Mouse (Mus musculus): ENCODE data around the gene Erc2. TPM values are rescaled to one million over a fixed set of nuclear protein-coding genes. Genes with fewer than 3 reads are reported as not detected.

Erc2 gene
- polyA plus RNA-seq, 1 experiment from 2014 or later = 58.0 TPM

DNA sequence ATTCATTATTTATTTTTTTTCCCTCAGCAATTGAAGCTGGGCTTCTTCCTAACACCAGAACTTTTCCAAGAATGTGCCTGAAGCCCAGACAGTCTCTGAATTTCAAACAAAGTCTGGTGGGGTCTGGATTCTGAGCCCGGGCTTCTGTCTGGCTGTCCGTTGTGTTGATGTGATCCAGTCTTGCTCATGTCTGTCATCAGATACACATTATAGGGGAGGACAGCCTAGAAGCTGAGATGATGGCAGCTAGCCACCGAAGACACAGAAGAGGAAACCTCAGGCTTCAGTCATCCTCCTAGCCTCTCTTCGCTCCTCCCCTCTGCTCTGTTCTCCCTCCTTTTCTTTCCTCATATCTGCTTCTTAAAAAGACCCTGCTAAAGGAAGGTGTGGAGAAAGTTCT lies 551.5 kb downstream of the Erc2 start:
- ATAC-seq (ENCODE audit: low read depth) = no peak
- 96% methylated on average over 4 of the region's 4 CpGs for WGBS
- H3K36me3 ChIP-seq = no peaks in the 10 kb centered on the region

DNA sequence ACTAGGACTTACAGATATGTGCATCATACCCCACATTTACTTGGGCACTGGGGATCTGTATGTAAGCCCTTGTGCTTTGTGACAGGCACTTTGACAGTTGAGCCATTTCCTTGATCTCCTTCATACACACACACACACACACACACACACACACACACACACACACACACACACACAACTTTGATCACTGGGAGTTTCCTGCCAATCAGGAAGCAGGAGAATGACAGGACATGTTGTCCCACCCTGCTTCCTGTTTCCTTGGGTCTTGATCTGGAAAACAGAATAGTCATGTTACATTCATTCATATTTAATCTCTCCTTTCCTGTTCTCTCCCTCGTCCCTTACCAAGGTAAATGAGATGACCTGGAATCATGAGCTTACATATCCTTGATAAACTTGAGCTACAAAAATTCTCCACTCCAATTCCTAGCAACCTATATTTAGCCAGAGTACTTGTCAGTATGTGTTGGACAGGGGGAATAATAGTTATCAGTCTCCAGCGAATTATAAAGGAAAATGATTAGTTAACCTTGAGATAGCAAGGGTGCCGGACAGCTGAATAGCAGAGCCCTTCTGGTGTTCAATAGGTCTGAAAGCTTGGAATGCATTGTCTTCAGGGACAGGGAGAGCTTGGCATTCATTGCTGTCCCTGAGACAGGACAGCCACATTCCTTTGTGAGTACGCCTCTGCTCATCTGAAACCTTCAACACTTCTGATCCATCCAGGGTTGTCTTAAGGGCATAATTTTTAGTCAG lies 559.0 kb downstream of the Erc2 start:
- no peak for ATAC-seq (ENCODE audit: low read depth)
- WGBS = 31% methylated on average over 4 of the region's 4 CpGs
- H3K9ac ChIP-seq = no peak overlapping the region

More for the DNA sequence above, 551.5 kb downstream of the Erc2 start:
- H3K4me2 ChIP-seq = no peak overlapping the region
- no peak overlapping the region for H3K27ac ChIP-seq (replicated peaks)
- H3K4me1 ChIP-seq (replicated peaks) = no peaks in the 10 kb centered on the region
- no peak overlapping the region for H3K9ac ChIP-seq
- no peaks in the 10 kb centered on the region for H3K27me3 ChIP-seq
- no peaks in the 10 kb centered on the region for H3K9me3 ChIP-seq
- no peak overlapping the region for H3K4me3 ChIP-seq

DNA sequence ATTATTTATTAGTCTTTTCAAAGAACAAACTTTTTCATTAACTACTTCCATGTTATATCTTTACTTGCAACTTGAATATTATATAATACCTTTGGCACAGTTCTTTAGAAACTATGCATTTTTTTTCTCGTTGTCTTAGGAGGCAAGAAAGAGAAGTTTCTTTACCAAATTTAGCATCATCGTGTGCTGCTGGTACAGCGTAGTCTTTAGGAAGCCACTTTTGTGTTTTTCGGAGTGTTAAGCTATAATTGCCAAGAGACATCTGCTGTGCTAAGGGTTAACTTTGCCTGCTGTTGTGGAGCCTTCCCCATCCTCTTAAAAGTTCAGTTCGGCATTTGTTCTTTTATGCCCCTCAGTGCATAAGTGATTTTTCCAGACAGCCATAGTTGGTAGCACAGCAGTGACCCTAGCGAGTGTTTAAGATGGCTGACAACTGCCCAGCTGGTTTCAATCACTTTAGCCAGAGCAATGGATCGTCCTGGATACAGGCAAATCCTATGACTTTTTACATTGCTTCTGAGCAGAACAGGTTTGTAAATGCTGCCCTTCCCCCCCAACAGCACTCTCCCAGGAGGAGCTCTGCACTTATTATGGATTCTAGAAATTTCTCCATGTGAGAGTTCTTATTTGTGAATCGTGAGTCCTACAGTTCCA lies 570.6 kb downstream of the Erc2 start:
- Histone ChIP-seq H3K4me2 (no peak overlapping the region), H3K27me3 (no peaks in the 10 kb centered on the region)
- 81% methylated on average over 8 of the region's 8 CpGs for WGBS

More for the DNA sequence above, 559.0 kb downstream of the Erc2 start:
- H3K9me3 ChIP-seq = no peaks in the 10 kb centered on the region
- H3K36me3 ChIP-seq = no peaks in the 10 kb centered on the region
- H3K27me3 ChIP-seq = no peaks in the 10 kb centered on the region
- H3K27ac ChIP-seq (replicated peaks) = no peak overlapping the region
- H3K4me1 ChIP-seq (replicated peaks) = no peaks in the 10 kb centered on the region
- H3K4me2 ChIP-seq = no peak overlapping the region
- H3K4me3 ChIP-seq = no peak overlapping the region

DNA sequence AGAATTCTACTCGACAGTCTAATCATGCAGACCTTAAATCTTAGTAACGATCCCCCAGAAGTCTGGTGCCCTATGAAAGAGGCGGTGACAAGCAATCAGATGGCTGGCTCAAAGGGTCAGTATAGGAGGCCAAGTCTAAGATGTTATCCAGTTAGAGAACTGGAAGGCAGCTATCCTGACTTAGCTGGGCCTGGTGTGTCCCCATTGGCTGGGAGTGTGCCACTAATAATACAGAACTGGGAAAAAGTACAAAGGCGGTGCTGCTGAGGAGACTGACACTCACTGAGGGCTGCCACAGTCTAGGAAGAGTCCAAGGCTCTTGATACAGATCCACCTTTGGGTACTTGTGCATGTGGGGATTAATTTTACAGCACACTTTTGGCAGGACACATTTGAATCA lies 581.6 kb downstream of the Erc2 start:
- ATAC-seq (ENCODE audit: low read depth) = no peak
- H3K4me1 ChIP-seq (replicated peaks) = no peaks in the 10 kb centered on the region
- H3K9ac ChIP-seq = no peak overlapping the region
- WGBS = 61% methylated on average over 4 of the region's 4 CpGs
- no peak overlapping the region for H3K4me3 ChIP-seq
- no peaks in the 10 kb centered on the region for H3K36me3 ChIP-seq
- H3K27ac ChIP-seq (replicated peaks) = no peak overlapping the region
- H3K4me2 ChIP-seq = no peak overlapping the region
- H3K9me3 ChIP-seq = no peaks in the 10 kb centered on the region
- H3K27me3 ChIP-seq = no peaks in the 10 kb centered on the region

More for the DNA sequence above, 570.6 kb downstream of the Erc2 start:
- H3K9me3 ChIP-seq = no peaks in the 10 kb centered on the region
- no peaks in the 10 kb centered on the region for H3K36me3 ChIP-seq
- no peak overlapping the region for H3K4me3 ChIP-seq
- H3K27ac ChIP-seq (replicated peaks) = no peak overlapping the region
- H3K4me1 ChIP-seq (replicated peaks) = no peaks in the 10 kb centered on the region
- ATAC-seq (ENCODE audit: low read depth) = no peak
- H3K9ac ChIP-seq = no peak overlapping the region

DNA sequence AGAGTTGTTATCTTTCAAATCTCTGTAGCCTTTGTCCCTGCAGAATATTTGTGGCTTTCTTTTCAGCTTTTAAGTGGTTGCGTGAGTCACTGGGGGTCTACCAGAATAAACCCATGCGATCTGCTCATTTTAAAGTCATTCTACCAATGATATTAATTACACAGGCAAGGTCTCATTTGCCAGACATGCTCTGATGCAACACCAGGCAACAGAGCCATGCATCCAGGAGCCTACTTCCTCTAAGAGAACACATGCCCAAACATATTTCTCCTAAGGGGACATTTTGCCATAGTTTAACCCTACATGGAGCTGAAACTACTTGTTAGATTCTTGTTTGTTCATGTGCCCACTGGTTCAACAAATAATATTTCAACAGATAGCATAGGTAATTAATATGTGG lies 584.1 kb downstream of the Erc2 start:
- WGBS = 87% methylated on average over 2 of the region's 2 CpGs
- ATAC-seq (ENCODE audit: low read depth) = no peak

DNA sequence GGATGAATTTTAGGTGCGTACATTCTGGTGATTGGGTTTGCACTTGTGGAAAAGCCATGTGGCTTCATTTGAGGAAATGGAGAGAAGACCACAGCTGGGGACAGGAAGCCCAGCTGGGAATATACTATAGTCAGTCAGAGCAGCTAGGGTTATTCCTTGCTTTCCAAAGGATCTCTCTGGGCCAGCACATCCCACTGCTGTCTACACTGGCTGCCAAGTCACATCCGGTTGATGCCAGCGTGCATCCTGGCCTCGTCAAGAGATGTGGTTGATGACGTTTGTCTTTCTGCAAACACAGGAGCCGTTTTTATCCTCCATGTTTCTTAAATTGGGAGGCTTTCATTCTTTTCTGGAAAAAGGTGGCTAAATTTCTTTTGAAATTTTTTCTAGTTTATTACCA lies 603.3 kb downstream of the Erc2 start:
- Histone ChIP-seq H3K9me3 (no peaks in the 10 kb centered on the region), H3K9ac (no peak overlapping the region), H3K4me1 (replicated peaks) (peaks cover 7% of the 10 kb centered on the region), H3K4me2 (no peak overlapping the region), H3K27ac (replicated peaks) (no peak overlapping the region), H3K27me3 (no peaks in the 10 kb centered on the region), H3K36me3 (no peaks in the 10 kb centered on the region), H3K4me3 (no peak overlapping the region)
- 91% methylated on average over 6 of the region's 6 CpGs for WGBS
- ATAC-seq (ENCODE audit: low read depth) = no peak

More for the DNA sequence above, 584.1 kb downstream of the Erc2 start:
- Histone ChIP-seq H3K9me3 (no peaks in the 10 kb centered on the region), H3K36me3 (no peaks in the 10 kb centered on the region), H3K4me1 (replicated peaks) (no peaks in the 10 kb centered on the region; the same call in 1 of the 2 replicates), H3K27me3 (no peaks in the 10 kb centered on the region), H3K4me3 (no peak overlapping the region), H3K9ac (no peak overlapping the region), H3K27ac (replicated peaks) (no peak overlapping the region), H3K4me2 (no peak overlapping the region)

DNA sequence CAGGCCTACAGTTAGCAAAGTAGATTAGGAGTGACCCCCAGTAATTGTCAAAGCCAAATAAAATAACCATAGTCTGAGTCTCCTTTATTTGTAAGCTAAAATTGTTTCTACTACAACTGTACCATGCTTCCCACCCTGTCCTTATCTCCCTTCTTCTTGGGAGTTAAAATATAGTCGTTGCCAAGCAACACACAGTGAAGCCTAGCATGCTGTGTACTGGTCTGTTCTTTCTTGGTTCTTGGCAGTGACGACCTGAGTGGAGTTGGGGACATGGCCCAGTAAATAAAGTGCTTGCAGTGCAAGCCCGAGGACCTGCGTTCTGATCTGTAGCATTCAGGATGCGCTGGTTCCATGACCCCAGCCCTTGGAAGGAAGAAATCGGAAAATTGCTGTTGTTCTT lies 608.3 kb downstream of the Erc2 start:
- H3K9ac ChIP-seq = no peak overlapping the region
- WGBS = 79% methylated on average over 6 of the region's 6 CpGs
- H3K27me3 ChIP-seq = no peaks in the 10 kb centered on the region
- ATAC-seq (ENCODE audit: low read depth) = no peak
- no peak overlapping the region for H3K4me2 ChIP-seq
- no peaks in the 10 kb centered on the region for H3K36me3 ChIP-seq
- H3K4me3 ChIP-seq = no peak overlapping the region
- no peaks in the 10 kb centered on the region for H3K4me1 ChIP-seq (replicated peaks)
- H3K27ac ChIP-seq (replicated peaks) = no peak overlapping the region
- no peaks in the 10 kb centered on the region for H3K9me3 ChIP-seq

DNA sequence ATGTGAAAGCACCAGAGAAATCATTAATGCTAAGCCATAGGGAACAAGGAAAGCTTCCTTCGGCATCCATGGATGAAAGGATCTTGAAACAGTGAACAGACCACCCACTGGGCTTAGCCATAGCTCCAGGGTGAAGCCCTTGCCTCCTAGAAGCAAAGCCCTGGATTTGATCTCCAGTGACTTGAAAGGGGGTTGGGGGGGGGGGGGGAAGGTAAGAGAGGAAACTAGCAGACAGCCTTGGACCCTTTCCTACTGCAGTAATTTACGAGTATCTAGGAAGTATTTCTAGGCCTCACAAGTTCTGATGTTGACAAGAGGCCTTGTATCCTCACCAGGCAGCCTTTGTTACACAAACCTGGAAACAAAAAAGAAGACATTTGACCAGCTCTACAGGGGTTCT lies 609.0 kb downstream of the Erc2 start:
- WGBS = 35% methylated on average over 2 of the region's 2 CpGs
- H3K27me3 ChIP-seq = no peaks in the 10 kb centered on the region
- ATAC-seq (ENCODE audit: low read depth) = no peak
- no peaks in the 10 kb centered on the region for H3K4me1 ChIP-seq (replicated peaks)
- no peak overlapping the region for H3K27ac ChIP-seq (replicated peaks)
- no peak overlapping the region for H3K9ac ChIP-seq
- no peaks in the 10 kb centered on the region for H3K9me3 ChIP-seq
- no peaks in the 10 kb centered on the region for H3K36me3 ChIP-seq
- no peak overlapping the region for H3K4me3 ChIP-seq
- H3K4me2 ChIP-seq = no peak overlapping the region

DNA sequence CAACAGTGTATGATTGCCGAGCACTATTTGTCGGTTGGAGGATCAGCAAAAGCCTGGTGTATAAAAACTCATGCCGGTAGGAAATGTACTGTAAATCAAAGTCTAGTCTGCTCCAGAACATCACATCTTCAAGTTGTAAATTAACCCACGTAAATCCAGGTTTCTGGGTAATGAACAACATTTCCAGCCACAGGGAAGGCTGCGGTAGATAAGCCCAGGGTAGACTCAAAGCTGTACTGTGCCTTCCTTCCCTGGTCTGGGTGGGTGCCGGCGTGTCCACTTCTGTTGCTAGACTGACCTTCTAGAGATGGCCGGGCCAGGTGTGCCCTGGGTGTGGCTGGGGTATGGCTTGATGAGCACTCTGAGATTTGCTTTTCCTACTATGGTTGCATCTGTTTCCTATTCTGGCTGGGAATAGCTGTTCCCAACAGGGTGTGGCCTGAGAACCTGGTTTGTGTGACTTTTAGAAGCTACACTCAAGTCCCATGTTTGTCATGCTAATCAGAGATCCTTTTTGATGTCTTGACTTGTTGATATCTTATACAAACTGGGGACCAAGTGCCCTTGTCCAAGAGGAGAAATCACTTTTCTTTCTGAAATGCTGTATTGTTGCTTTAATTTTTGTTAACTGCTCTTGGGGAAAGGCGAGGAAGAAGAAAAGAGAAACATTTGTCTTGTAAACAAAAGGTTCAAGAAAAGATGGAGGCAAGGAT lies 616.3 kb downstream of the Erc2 start:
- no peak overlapping the region for H3K27ac ChIP-seq (replicated peaks)
- no peak overlapping the region for H3K9ac ChIP-seq
- H3K4me1 ChIP-seq (replicated peaks) = no peaks in the 10 kb centered on the region
- no peaks in the 10 kb centered on the region for H3K36me3 ChIP-seq
- no peak for ATAC-seq (ENCODE audit: low read depth)
- H3K4me3 ChIP-seq = no peak overlapping the region
- H3K27me3 ChIP-seq = no peaks in the 10 kb centered on the region
- no peaks in the 10 kb centered on the region for H3K9me3 ChIP-seq
- H3K4me2 ChIP-seq = no peak overlapping the region
- WGBS = 87% methylated on average over 9 of the region's 9 CpGs

DNA sequence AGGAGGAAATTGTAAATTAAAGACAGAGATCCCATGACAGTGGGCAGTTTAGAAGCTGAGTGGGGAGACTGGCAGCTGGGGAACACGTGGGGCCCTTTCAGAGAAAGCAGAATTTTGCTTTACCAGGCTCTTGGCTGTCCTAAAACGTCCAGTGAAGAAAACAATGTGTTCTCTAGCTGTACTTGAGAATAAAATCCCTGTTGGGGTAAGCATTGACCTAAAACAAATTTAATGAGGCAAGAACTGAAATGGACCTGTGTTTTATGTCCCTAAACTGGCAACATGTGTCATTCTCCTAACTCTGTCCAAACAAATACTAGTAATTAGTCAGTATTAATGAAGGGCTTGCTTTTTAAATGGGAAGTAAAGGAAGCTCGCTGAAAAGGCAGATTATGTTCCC lies 617.9 kb downstream of the Erc2 start:
- Histone ChIP-seq H3K27ac (replicated peaks) (no peak overlapping the region), H3K4me1 (replicated peaks) (no peaks in the 10 kb centered on the region), H3K27me3 (no peaks in the 10 kb centered on the region), H3K4me3 (no peak overlapping the region), H3K9ac (no peak overlapping the region), H3K4me2 (no peak overlapping the region), H3K36me3 (no peaks in the 10 kb centered on the region), H3K9me3 (no peaks in the 10 kb centered on the region)
- 32% methylated on average over 3 of the region's 3 CpGs for WGBS
- no peak for ATAC-seq (ENCODE audit: low read depth)

DNA sequence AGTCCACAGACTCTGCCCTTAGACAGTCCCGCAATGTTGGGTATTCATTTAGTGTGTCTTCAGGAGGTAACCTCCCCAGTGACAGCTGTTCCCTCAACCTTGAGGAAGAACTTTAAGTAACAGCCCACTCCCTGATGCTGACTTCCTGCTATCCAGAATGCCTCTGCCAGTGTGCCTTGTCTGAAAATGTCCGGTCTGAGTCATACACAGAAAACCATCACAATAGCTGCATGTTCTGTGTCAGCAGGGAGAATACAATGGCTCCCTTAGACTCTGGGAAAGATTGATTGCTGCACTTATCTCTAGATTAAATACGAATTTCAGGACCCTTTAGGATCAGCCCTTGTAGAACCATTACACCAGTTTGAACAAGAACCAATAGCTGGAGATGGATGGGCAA lies 620.5 kb downstream of the Erc2 start:
- Histone ChIP-seq H3K4me1 (replicated peaks) (no peaks in the 10 kb centered on the region), H3K27ac (replicated peaks) (no peak overlapping the region)

DNA sequence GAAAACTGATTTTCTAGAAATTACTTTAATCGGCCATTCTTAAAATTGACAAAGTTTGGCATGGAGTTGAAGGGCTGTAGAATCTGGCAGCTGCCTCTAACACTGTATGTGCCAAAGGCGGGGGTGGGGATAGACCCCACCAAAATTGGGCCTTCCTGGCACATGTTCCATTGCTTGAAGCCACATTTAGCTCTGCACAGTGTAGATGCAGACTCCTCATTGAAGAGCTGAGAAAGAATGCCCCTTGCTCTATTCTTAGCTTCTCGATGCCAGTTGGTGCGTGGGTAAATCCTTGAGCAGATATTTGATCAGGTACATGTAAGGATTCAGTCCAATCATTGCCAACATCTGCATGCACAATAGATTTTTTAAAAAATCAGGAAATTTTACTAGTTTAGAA lies 621.2 kb downstream of the Erc2 start:
- no peak for ATAC-seq (ENCODE audit: low read depth)
- H3K27me3 ChIP-seq = no peaks in the 10 kb centered on the region
- no peak overlapping the region for H3K9ac ChIP-seq
- H3K9me3 ChIP-seq = no peaks in the 10 kb centered on the region
- 91% methylated on average over 4 of the region's 4 CpGs for WGBS
- H3K4me3 ChIP-seq = no peak overlapping the region
- H3K4me2 ChIP-seq = no peak overlapping the region
- no peaks in the 10 kb centered on the region for H3K4me1 ChIP-seq (replicated peaks)
- H3K27ac ChIP-seq (replicated peaks) = no peak overlapping the region
- H3K36me3 ChIP-seq = no peaks in the 10 kb centered on the region

More for the DNA sequence above, 620.5 kb downstream of the Erc2 start:
- 53% methylated on average over 3 of the region's 3 CpGs for WGBS
- ATAC-seq (ENCODE audit: low read depth) = no peak
- Histone ChIP-seq H3K36me3 (no peaks in the 10 kb centered on the region), H3K4me3 (no peak overlapping the region), H3K9ac (no peak overlapping the region), H3K9me3 (no peaks in the 10 kb centered on the region), H3K4me2 (no peak overlapping the region), H3K27me3 (no peaks in the 10 kb centered on the region)

All from neural tube, embryonic 13.5 days (tissue).